Mouse (Mus musculus) testis, postnatal 14 days (tissue): ENCODE results near the gene Nedd8.

Experiments used
- DNase-seq: peaks from one replicate; pipeline ENCODE4 v3.0.0; 2021; ENCODE audit warnings: low spot score

Gene Nedd8

GRCm38 (mm10) chr14:55614565-55615178 lies 57.3 kb downstream of the Nedd8 start:
- DNase-seq = peak; percentile 44

- DNase-seq = peak; percentile 44
Measured at GRCm38 (mm10) chr14:55613346-55613745, 58.6 kb downstream of the Nedd8 start.
